Mouse (Mus musculus) forebrain, embryonic 15.5 days (tissue): ENCODE data around the gene AC109138.7. TPM values are rescaled to one million over a fixed set of nuclear protein-coding genes. Genes with fewer than 3 reads are reported as not detected.

Source experiments
- ATAC-seq: fragments of 200-750 bp; cut with Nextera tagmentation; replicated peaks from 2 replicates; pipeline ENCODE4 v1.8.0; 2017; ENCODE audit warnings: mild to moderate bottlenecking, moderate TSS enrichment, moderate library complexity
- H3K27ac ChIP-seq: fragments of 300-500 bp; sonication (generic); replicated peaks from 2 replicates; pipeline ENCODE4 v1.5.1; 2015; ENCODE audit warnings: mild to moderate bottlenecking, inconsistent platforms
- H3K27me3 ChIP-seq: fragments of 300-500 bp; sonication (generic); 2 replicates; pipeline ENCODE4 v1.6.1; 2015; ENCODE audit warnings: inconsistent platforms
- H3K36me3 ChIP-seq: fragments of 300-500 bp; sonication (generic); 2 replicates; pipeline ENCODE4 v1.6.1; 2015; ENCODE audit warnings: mild to moderate bottlenecking, inconsistent platforms
- H3K4me1 ChIP-seq: fragments of 300-500 bp; sonication (generic); 2 replicates; pipeline ENCODE4 v1.6.1; 2015; ENCODE audit warnings: inconsistent platforms
- H3K4me2 ChIP-seq: fragments of 300-500 bp; sonication (generic); replicated peaks from 2 replicates; pipeline ENCODE4 v1.6.1; 2015; ENCODE audit warnings: mild to moderate bottlenecking, inconsistent platforms
- H3K4me3 ChIP-seq: fragments of 300-500 bp; sonication (generic); 2 replicates; pipeline ENCODE4 v1.5.1; 2015; ENCODE audit warnings: mild to moderate bottlenecking, inconsistent platforms
- H3K9ac ChIP-seq: fragments of 300-500 bp; sonication (generic); replicated peaks from 2 replicates; pipeline ENCODE4 v1.6.1; 2015; ENCODE audit warnings: mild to moderate bottlenecking, inconsistent platforms
- H3K9me3 ChIP-seq: fragments of 300-500 bp; sonication (generic); 2 replicates; pipeline ENCODE4 v1.6.1; 2016; ENCODE audit warnings: inconsistent platforms
- WGBS: fragments of 180-500 bp; shearing (Covaris S2); methylation state at CpG from one replicate; pipeline ENCODE4 v1.1.7; 2015; ENCODE audit warnings: mixed read lengths; 5-methylcytosine and 5-hydroxymethylcytosine counted together
- microRNA-seq: library from miRNA; unstranded; fragments of <30 nt; microRNA quantifications from one replicate; pipeline ENCODE4, GENCODE M21; 2016
- polyA plus RNA-seq: library from polyadenylated mRNA; unstranded; fragments of >200 nt; fragmentation: Nextera tagmentation; extraction: Ambion mirVana; gene quantifications from 2 replicates; pipeline ENCODE4 v1.2.1, GENCODE M21; 2015

Gene AC109138.7
- polyA plus RNA-seq, 1 experiment from 2014 or later = not detected

DNA sequence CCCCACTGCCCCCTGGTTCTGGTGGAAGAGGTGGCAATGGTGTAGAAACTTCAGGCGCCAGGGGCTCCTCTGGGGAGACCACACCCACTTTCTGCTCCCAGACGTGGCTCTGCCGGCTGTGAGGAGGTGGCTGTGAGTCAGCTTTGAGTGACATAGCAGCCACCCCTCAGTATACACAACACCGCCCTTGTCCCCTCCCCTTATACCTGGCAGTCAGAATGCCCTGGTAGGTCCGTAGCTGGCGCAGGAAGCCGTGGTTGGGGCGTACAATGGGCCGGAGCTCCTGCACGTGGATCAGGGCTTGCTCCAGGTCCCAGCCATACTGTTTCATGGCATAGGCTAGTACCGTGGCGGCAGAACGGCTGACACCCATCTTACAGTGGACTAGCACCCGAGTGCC, 49.5 kb downstream of the AC109138.7 start:
- H3K4me1 ChIP-seq = 0 out of 2 replicates have a peak, but pooled peaks cover 1% of the 10 kb centered on the region
- WGBS = 69% methylated on average over 14 of the region's 14 CpGs
- no peak overlapping the region for H3K27ac ChIP-seq
- no peak overlapping the region for H3K9ac ChIP-seq
- no peak overlapping the region for H3K4me3 ChIP-seq
- no peaks in the 10 kb centered on the region for H3K9me3 ChIP-seq
- H3K36me3 ChIP-seq = no peaks in the 10 kb centered on the region
- H3K4me2 ChIP-seq = no peak overlapping the region
- H3K27me3 ChIP-seq = peaks cover 6% of the 10 kb centered on the region; the same call in 1 of the 2 replicates
- ATAC-seq = no peak

DNA sequence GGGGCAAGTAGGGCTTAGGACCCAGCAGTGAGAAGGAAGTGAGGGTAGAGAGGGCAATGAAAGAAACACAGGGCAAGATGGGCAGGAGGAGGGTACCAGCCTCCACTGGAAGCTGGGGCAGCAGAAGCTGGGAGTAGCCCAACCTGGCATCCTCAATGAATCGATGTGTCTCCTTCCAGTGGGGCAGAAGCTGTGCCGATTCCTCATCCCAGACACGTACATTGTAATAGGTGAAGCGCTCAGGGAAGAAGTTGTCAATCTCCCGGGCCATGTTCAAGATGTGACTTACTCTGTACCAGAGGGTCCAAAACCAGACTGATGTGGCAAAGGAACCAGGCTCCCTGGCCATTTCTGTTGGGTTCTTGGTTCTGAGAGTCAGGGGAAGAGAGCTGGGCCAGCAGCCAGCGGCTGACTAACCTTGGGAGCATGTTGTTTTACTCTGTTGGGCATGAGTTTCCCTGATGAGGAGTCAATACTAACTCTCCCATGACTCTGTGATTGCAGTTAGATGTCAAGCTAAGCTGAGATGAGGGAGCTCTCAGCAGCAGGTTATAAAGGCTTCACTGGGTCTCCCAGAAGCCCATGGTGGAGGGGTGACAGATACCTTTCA, 50.1 kb downstream of the AC109138.7 start:
- Histone ChIP-seq H3K36me3 (no peaks in the 10 kb centered on the region), H3K27me3 (peaks cover 10% of the 10 kb centered on the region; the same call in 1 of the 2 replicates), H3K4me3 (no peak overlapping the region), H3K9me3 (no peaks in the 10 kb centered on the region), H3K27ac (no peak overlapping the region), H3K9ac (no peak overlapping the region), H3K4me2 (no peak overlapping the region), H3K4me1 (peaks cover 7% of the 10 kb centered on the region; the same call in 1 of the 2 replicates)
- ATAC-seq = no peak
- 93% methylated on average over 6 of the region's 6 CpGs for WGBS

DNA sequence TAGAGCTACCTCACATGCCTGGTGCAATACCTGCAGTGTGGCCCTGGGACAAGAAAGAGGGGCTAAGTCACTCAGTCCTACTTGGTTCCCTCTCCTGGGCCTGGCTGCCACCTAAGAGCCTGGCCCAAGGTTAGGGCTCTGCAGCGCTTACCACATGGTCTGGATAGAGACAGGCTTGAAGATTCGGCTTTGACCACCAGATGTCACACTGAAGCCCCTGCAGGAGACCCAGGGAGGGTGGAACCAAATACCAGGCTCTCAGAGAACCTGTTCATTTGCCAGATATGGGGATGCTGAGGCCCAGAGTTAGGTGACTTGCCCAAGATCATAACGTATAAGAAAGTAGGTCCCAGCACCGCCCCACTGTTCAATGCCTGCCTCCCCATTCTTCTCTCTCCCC, 51.8 kb downstream of the AC109138.7 start:
- H3K36me3 ChIP-seq = no peaks in the 10 kb centered on the region
- no peak overlapping the region for H3K9ac ChIP-seq
- WGBS = 67% methylated on average over 4 of the region's 4 CpGs
- H3K4me1 ChIP-seq = peaks cover 7% of the 10 kb centered on the region; the same call in 1 of the 2 replicates
- H3K4me3 ChIP-seq = no peak overlapping the region
- H3K27me3 ChIP-seq = peaks cover 10% of the 10 kb centered on the region; the same call in 1 of the 2 replicates
- H3K9me3 ChIP-seq = no peaks in the 10 kb centered on the region
- no peak overlapping the region for H3K27ac ChIP-seq
- H3K4me2 ChIP-seq = no peak overlapping the region
- no peak for ATAC-seq

DNA sequence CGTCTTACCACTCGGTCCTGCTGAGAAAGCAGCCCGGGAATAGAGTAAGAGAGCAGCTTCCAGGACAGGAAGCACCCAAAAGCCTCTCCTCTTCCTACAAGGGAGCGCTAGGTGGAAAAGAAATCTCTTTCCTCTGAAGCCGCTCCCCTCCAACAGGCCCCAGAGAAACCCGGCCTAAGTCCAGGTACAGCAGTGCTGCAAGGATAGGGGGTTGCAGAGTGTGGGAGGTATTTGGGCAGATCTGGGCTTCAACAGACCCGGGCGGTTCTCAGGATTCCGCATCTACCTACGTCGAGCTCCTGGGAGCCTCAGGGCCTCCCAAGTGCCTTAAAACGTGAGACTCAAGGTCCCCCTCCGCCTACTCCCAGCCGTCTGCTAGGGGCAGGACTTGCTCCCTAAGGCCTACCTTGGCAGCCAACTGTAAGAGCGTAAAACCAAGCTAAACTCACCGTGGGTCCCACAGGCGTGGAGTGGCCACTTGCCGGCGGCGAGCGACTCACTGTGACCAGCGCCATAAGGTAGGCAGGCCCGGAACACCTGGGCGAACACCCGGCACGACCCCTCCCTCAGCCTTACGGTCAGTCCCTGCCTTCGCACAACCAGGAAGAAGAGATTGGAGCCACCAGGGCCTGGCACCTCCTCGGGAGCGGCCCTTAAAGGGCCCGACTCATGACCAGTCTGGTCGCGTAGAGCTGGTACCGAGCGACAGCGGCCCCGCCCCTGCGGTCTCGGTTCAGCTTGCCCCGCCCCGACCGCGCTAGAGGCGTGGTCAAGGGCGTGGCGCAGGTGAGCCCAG, 54.6 kb downstream of the AC109138.7 start, which contains the start of gene Ssh3:
TSS of gene Ssh3 (minus strand) at position 615 of the 796 bp plus-strand sequence.
- H3K4me3 ChIP-seq = peak within 1 kb of the TSS; percentile 34
- no peaks in the 10 kb centered on the region for H3K9me3 ChIP-seq
- H3K27ac ChIP-seq = no peak within 1 kb of the TSS
- peak; percentile 58; the same call in 1 of the 2 replicates for ATAC-seq
- H3K27me3 ChIP-seq = peaks cover 10% of the 10 kb centered on the region; the same call in 1 of the 2 replicates
- H3K4me1 ChIP-seq = peaks cover 7% of the 10 kb centered on the region; the same call in 1 of the 2 replicates
- peak within 1 kb of the TSS; percentile 51 for H3K4me2 ChIP-seq
- 7% methylated on average over 46 of the region's 46 CpGs for WGBS
- H3K36me3 ChIP-seq = no peaks in the 10 kb centered on the region
- peak within 1 kb of the TSS; percentile 33 for H3K9ac ChIP-seq

DNA sequence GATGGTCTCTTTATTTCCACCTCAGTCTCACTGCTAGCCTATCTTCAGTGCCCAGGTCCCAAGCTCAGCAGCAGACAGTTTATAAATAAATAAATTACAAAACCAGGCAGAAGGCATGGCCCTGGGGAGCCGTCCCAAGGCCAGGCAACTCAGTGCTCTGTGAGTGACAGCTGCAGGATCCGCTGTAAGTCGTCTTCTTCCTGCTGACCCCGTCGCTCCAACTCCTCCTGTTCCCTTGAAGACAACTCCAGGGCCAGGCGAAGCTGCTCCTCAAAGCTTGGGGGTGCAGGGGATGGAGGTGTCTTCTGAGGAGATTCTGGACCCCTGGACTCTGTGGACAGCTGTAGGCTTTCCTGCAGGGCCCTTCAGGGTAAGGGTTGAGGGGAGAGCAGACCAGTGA, 56.0 kb downstream of the AC109138.7 start:
- H3K27ac ChIP-seq = no peak overlapping the region
- no peak overlapping the region for H3K4me3 ChIP-seq
- 79% methylated on average over 6 of the region's 6 CpGs for WGBS
- no peak for ATAC-seq
- H3K36me3 ChIP-seq = no peaks in the 10 kb centered on the region
- H3K27me3 ChIP-seq = peaks cover 10% of the 10 kb centered on the region; the same call in 1 of the 2 replicates
- no peak overlapping the region for H3K4me2 ChIP-seq
- H3K9me3 ChIP-seq = no peaks in the 10 kb centered on the region
- peaks cover 7% of the 10 kb centered on the region; the same call in 1 of the 2 replicates for H3K4me1 ChIP-seq
- H3K9ac ChIP-seq = no peak overlapping the region

DNA sequence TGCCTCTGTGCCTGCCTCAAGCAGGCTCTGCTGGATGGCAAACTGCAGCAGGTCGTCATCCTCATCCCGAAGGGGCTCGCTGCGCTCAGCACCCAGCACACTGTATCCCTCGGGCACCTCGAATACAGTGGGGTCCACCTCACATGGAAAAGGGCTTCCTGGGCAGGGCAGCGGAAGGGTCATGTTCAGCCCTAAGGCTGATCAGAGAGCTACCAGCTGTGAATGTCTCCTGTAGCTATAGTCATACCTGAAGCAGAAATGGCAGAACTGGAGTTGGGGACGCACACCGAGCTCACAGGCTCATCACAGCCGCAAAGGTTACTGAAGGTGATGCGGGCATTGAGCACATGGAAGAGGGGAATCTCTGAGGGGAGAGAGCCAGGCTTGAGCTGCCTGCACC, 56.8 kb downstream of the AC109138.7 start:
- no peak overlapping the region for H3K4me3 ChIP-seq
- no peak for ATAC-seq
- no peak overlapping the region for H3K9ac ChIP-seq
- H3K4me2 ChIP-seq = no peak overlapping the region
- H3K4me1 ChIP-seq = peaks cover 7% of the 10 kb centered on the region; the same call in 1 of the 2 replicates
- peaks cover 10% of the 10 kb centered on the region; the same call in 1 of the 2 replicates for H3K27me3 ChIP-seq
- H3K27ac ChIP-seq = no peak overlapping the region
- no peaks in the 10 kb centered on the region for H3K9me3 ChIP-seq
- no peaks in the 10 kb centered on the region for H3K36me3 ChIP-seq
- WGBS = 94% methylated on average over 11 of the region's 11 CpGs

DNA sequence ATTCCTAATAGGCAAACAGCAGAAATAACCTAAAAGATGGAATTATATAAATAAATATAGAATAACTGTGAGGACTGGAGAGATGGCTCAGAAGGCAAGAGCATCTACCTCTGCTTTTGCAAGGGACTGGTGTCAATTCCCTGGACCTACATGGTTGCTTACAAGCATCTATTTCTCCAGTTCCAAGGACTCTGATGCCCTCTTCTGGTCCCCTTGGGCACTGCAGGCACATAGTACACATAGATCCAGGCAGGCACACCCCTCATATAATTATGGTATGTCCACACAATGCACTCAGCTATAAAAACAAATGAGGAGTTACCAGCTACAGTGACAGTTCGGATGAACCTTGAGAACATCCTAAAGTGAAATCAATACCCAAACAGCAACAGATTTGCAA, 65.3 kb downstream of the AC109138.7 start:
- H3K9me3 ChIP-seq = no peaks in the 10 kb centered on the region
- ATAC-seq = no peak
- WGBS = 92% methylated on average over 1 of the region's 1 CpGs

DNA sequence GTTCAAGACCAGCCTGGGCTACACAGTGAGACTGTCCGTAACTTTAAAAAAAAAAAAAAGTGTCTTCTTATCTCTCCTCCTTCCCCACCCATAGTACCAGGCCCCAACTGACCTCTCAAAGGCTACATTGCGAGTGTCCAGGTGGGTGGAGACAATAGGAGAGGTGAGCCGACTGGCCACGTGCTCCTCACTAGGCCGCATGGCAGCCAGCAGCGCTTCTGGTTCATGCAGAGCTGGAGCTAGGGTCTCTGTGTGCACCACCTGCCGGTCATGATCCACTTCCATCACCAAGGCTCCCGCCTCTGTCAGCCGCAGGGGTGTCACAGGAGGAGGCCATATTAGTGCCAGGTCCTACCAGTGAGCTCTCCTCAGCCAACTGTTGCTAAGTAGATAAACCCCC, 66.3 kb downstream of the AC109138.7 start:
- 96% methylated on average over 9 of the region's 9 CpGs for WGBS
- Histone ChIP-seq H3K36me3 (peaks cover 5% of the 10 kb centered on the region), H3K4me3 (no peak overlapping the region), H3K4me1 (peaks cover 16% of the 10 kb centered on the region; the same call in 1 of the 2 replicates), H3K4me2 (no peak overlapping the region), H3K9ac (no peak overlapping the region), H3K9me3 (no peaks in the 10 kb centered on the region), H3K27me3 (no peaks in the 10 kb centered on the region), H3K27ac (no peak overlapping the region)
- ATAC-seq = no peak

More for the DNA sequence above, 65.3 kb downstream of the AC109138.7 start:
- H3K27me3 ChIP-seq = no peaks in the 10 kb centered on the region
- no peak overlapping the region for H3K9ac ChIP-seq
- no peak overlapping the region for H3K4me2 ChIP-seq
- H3K4me1 ChIP-seq = peaks cover 16% of the 10 kb centered on the region; the same call in 1 of the 2 replicates
- peaks cover 4% of the 10 kb centered on the region; the same call in 1 of the 2 replicates for H3K36me3 ChIP-seq
- no peak overlapping the region for H3K4me3 ChIP-seq
- no peak overlapping the region for H3K27ac ChIP-seq

Small RNAs within 50 kb of the gene (microRNA-seq; reads per million reads assigned to microRNA genes)
- gene Gm26115 (not detected), gene Mir6985 (not detected)

Other genes with a start within 250 kb of the AC109138.7 start
- 0.22 and 0.28 TPM in 2 replicates for gene Aldh3b2, start 242.0 kb upstream of the AC109138.7 start, polyA plus RNA-seq
- gene Acy3, start 227.8 kb upstream of the AC109138.7 start, polyA plus RNA-seq = 1.3 and 1.4 TPM in 2 replicates
- gene Tbx10, start 221.6 kb upstream of the AC109138.7 start, polyA plus RNA-seq = 0.13 TPM in 1 of 2 replicates, not detected in the other
- gene Nudt8, start 213.8 kb upstream of the AC109138.7 start, polyA plus RNA-seq = 36.0 and 40.8 TPM in 2 replicates
- gene Gm49405, start 213.7 kb upstream of the AC109138.7 start, polyA plus RNA-seq = 6.8 and 7.6 TPM in 2 replicates
- gene Doc2g, start 211.0 kb upstream of the AC109138.7 start, polyA plus RNA-seq = 9.0 and 11.1 TPM in 2 replicates
- gene Ndufv1, start 201.6 kb upstream of the AC109138.7 start, polyA plus RNA-seq = 225 and 228 TPM in 2 replicates
- gene Gstp1, start 176.4 kb upstream of the AC109138.7 start, polyA plus RNA-seq = 421 and 426 TPM in 2 replicates
- 1.3 and 4.6 TPM in 2 replicates for gene Gstp2, start 168.3 kb upstream of the AC109138.7 start, polyA plus RNA-seq
- gene Gstp3, start 154.8 kb upstream of the AC109138.7 start, polyA plus RNA-seq = not detected in 2 replicates
- gene Cabp2, start 132.8 kb upstream of the AC109138.7 start, polyA plus RNA-seq = not detected in 2 replicates
- gene Cdk2ap2, start 117.2 kb upstream of the AC109138.7 start, polyA plus RNA-seq = 82.1 and 83.2 TPM in 2 replicates
- 40.7 and 47.2 TPM in 2 replicates for gene Pitpnm1, start 114.4 kb upstream of the AC109138.7 start, polyA plus RNA-seq
- 90.1 and 92.5 TPM in 2 replicates for gene Aip, start 88.5 kb upstream of the AC109138.7 start, polyA plus RNA-seq
- gene Gpr152, start 74.6 kb upstream of the AC109138.7 start, polyA plus RNA-seq = not detected in 2 replicates
- 0.10 and 0.15 TPM in 2 replicates for gene Cabp4, start 70.3 kb upstream of the AC109138.7 start, polyA plus RNA-seq
- 144 and 145 TPM in 2 replicates for gene Coro1b, start 65.7 kb upstream of the AC109138.7 start, polyA plus RNA-seq
- gene Ptprcap, start 60.8 kb upstream of the AC109138.7 start, polyA plus RNA-seq = 0.59 and 1.1 TPM in 2 replicates
- gene Rps6kb2, start 51.0 kb upstream of the AC109138.7 start, polyA plus RNA-seq = 54.1 and 54.6 TPM in 2 replicates
- 3.4 and 4.2 TPM in 2 replicates for gene Carns1, start 38.9 kb upstream of the AC109138.7 start, polyA plus RNA-seq
- gene Tbc1d10c, start 23.1 kb upstream of the AC109138.7 start, polyA plus RNA-seq = 0.70 and 0.86 TPM in 2 replicates
- gene Ppp1ca, start 22.3 kb upstream of the AC109138.7 start, polyA plus RNA-seq = 560 and 578 TPM in 2 replicates
- gene Rad9a, start 12.7 kb upstream of the AC109138.7 start, polyA plus RNA-seq = 22.6 and 25.2 TPM in 2 replicates
- 0.39 and 0.43 TPM in 2 replicates for gene Clcf1, start 119 bp upstream of the AC109138.7 start, polyA plus RNA-seq
- gene Pold4, start 17.5 kb downstream of the AC109138.7 start, polyA plus RNA-seq = 17.2 and 18.1 TPM in 2 replicates
- gene Ssh3, start 54.8 kb downstream of the AC109138.7 start, polyA plus RNA-seq = 5.2 and 6.7 TPM in 2 replicates
- gene Ankrd13d, start 68.8 kb downstream of the AC109138.7 start, polyA plus RNA-seq = 25.1 and 26.2 TPM in 2 replicates
- gene Grk2, start 91.9 kb downstream of the AC109138.7 start, polyA plus RNA-seq = 20.5 and 24.9 TPM in 2 replicates
- gene Kdm2a, start 183.9 kb downstream of the AC109138.7 start, polyA plus RNA-seq = 40.3 and 43.3 TPM in 2 replicates
- gene Rhod, start 225.1 kb downstream of the AC109138.7 start, polyA plus RNA-seq = 5.1 and 5.6 TPM in 2 replicates